Mouse (Mus musculus) kidney, adult 9 months (tissue): Measurements from ENCODE around the gene Fscn1.

Experiments used
- DNase-seq: peaks from one replicate; pipeline ENCODE4 v3.0.0; 2022

Gene Fscn1

DNA sequence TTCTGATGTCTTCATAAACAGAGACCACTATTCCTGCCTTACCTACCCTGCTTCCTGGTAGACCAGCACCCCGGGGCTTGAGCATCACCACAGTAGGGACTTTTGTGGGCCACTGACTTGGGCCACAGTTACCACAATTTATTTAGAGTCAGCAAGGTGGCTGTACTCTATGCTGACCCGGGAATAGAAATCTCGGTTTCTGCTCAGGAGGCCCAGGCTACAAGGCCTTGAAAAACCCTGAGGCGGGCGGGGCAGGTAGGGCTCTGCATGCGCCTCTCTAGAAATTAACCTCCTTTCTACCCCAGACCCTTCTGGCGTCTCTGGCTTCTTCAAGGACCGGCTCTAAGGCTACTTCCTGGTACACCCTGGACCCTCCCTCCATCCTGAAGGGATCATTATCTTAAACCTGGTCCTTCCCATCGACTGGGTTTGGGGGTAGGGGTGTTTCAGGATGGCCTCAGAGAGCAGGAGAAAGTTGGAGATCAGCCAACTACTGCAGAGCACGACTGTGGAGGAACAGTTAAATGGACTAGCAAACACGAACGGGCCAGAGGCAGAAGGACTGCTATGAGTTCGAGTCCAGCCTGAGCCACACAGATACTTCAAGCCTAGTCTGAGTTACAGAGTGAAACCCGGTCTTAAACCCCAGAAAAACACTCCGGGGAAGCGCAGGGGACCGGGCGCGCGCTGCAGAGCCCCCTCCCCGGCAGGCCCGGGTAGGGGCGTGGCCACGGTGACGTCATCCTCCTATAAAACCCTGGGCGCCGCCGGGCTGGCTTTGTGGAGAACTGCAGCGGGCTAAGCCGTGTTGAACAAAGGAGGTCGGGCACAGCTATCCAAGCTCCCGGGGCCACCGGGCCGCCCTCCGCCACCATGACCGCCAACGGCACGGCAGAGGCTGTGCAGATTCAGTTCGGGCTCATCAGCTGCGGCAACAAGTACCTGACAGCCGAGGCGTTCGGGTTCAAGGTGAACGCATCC lies at the start of gene Fscn1:
TSS of gene Fscn1 (plus strand) at position 768 of the 981 bp plus-strand sequence.
- peak; percentile 69 for DNase-seq

DNA sequence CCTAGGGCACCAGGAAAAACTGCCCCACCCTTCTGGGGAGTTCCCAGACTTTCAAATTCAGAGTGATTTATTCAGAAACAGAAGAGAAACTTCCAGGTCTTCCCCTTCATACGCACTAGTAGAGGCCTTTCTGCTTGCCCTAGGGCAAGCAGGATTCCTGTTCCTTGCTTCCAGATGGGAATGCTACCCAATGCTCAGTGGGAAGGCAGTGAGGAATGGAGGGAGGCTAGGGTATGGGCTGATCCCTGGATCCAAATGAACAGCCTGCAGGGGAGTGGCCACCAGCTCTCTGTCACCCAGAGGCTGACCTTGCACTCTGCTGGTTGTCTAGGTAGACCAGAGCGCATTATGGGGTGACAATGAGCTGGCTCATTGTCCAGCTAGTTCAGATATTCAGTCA lies 48.5 kb upstream of the Fscn1 start:
- no peak for DNase-seq

DNA sequence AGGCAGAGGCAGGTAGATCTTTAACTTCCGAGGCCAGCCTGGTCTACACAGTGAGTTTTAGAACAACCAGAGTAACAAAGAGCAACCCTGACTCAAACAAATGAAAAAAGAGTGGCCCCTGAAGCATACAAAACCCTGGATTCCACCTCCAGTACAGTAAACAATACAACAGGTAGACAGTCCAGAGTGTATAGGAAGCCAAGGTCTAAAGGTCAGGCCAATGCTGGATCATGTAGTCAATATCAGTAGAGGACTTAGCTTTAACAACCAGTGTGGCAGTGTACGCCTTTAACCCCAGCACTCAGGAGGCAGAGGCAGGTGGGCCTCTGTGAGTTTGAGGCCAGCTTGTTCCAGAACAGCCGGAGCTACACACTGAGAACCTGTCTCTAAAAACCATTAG lies 47.8 kb upstream of the Fscn1 start:
- DNase-seq: no peak

DNA sequence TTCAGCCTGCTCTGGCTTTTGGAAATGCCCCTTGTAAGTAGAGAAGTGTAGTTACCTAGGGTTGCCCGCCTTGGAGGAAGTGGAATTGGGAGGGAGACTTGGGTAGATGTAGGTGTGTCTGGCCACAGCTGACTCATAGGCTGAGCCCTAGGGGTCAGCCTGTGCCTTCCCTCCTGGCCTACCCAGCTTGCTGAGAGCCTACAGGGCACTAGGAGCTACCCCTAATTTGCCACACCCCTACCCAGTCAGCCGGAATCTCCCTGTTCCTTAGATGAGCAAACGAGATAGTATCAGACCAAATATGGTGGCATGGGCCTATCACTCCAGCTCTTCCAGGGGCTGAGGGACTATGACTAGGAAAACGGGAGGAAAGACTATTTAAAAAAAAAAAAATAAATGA lies 47.4 kb upstream of the Fscn1 start:
- DNase-seq: no peak

DNA sequence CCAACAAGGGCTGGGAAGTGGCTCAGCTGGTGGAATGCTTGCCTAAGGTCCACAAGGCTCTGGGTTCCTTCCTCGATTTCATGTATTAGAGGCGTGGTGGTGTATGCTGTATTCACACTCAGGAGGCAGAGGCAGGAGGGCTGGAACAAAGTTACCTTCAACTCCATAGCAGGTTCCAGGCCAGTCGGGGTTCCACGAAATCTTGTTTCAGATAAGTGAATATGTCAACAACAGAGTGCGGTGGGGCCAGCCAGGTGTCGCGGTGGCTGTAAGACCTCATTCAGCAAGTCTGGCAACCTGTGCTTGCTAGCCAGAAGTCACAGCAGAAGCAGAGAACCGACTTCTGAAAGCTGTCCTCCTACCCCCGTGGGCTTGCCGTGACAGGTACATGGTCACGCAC lies 44.9 kb upstream of the Fscn1 start:
- no peak for DNase-seq

DNA sequence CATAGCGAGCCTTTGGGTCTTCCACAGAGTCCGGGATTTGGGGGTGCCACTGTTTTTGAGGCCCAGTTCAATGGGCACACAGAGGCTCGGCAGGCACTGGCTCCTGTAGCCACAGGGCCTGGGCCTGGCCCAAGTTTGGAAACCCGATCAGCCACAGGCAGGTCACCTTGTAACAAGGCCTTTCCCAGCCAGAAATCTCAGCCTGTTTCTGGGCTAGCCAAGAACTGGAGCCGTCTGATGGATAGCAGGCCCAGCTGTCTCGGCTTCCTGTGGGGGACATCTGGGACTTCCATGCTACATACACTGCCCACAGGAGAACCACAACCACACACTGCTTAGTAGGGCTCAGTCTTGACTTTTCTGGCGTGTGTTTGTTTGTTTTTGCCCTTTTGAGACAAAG lies 43.5 kb upstream of the Fscn1 start:
- DNase-seq: no peak

DNA sequence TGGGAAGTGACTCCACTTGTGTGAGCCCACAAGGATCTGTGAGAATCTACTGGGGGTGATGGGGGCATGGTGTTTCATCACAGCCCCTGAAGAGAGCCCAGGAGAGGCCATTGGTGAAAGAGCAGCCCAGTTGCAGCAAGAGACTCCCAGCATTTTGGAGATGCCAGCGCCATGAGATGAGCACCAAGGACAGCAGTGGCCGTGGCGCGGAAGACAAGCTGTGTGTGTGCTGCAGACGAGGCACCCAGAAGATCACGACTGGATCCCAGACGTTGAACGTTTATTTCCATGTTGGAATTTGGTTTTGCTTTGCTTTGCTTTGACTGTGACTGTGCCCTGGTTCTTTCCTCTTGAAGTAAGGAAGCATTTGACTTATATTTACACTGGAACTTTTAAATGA lies 42.7 kb upstream of the Fscn1 start:
- DNase-seq: no peak

DNA sequence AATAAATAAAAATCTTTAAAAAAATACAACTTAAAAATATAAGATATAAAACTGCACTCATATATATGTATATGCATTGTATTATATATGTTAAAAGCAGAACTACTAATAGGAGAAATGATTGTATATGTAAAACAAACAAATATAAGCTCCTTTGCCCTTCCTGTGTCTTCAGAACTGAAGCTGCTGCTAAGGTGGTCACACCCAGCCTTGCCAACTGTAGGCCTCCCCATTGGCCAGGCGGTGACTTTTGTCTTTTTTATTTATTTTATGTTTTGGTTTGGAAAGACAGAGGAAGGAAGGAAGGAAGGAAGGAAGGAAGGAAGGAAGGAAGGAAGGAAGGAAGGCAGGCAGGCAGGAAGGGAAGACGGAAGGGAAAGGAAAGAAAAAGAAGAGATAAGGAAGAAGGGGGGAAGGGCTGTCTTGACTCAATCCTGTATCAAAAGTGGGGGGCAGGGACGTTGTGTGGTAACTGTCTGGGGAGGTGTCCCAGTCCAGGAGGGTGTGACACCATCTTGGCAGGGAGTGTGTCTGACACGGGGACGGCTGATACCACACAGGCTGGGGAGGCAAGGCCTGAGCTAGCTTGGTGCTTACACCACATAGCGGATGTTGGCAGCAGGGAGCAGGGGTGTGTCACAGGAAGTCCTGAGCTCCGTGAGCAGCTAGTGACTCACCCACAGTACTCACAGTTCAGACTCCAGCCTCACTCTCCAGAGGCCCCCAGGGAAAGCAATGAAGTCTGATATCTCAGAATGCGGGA lies 39.7 kb upstream of the Fscn1 start:
- DNase-seq: peak; percentile 80

DNA sequence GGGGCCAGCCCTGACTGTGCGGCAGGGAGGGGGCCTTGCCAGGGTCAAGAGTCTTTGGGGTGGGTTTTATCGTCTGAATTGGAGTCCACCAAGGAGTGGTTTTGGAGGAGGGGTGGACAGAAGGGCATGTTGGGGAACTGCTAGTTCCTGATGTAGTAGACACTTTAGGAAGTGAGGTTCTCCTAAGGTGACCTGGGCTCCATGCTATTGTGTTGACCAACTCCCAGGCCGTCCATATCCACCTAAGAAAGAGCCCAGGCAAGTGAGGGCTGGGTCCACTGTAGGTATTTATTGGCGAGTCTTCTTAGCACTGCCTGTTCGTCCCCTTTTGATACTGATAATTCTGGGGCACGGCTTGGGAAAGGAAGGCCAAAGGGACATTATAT lies 39.1 kb upstream of the Fscn1 start:
- no peak for DNase-seq

DNA sequence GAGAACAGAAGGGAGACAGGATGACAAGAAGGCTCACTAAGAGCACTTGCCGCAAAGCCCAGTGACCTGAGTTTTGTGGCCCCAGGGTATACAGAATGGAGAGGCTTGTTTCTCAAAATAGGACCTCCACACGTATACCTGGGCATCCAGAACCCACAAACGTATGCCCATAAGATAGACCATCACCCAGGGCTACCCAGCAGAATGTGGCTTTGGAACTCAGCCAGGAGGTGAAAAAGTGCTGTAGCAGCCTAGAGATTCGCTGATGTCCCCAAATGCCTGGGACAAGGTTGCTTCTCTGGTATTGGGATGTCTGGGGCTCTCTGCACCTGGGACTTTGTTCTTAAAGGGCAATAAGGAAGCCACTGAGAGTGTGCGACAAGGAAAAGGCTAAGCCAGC lies 37.9 kb upstream of the Fscn1 start:
- DNase-seq: no peak

DNA sequence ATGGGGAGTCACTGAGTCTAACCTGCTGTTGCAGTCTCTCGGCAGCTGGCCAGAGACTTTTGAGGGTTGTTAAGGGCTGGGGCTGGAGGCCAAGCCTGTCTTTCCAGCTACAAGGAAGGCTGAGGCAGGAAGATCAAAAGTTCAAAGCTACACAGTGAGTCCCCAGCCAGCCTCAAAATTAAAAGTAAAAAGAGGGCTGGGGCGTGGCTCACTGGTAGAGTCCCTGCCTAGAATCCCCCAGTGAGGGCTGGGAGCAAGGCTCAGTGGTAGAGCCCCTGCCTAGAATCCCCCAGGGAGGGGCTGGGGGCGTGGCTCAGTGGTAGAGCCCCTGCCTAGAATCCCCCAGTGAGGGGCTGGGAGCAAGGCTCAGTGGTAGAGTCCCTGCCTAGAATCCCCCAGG lies 36.4 kb upstream of the Fscn1 start:
- DNase-seq: no peak

DNA sequence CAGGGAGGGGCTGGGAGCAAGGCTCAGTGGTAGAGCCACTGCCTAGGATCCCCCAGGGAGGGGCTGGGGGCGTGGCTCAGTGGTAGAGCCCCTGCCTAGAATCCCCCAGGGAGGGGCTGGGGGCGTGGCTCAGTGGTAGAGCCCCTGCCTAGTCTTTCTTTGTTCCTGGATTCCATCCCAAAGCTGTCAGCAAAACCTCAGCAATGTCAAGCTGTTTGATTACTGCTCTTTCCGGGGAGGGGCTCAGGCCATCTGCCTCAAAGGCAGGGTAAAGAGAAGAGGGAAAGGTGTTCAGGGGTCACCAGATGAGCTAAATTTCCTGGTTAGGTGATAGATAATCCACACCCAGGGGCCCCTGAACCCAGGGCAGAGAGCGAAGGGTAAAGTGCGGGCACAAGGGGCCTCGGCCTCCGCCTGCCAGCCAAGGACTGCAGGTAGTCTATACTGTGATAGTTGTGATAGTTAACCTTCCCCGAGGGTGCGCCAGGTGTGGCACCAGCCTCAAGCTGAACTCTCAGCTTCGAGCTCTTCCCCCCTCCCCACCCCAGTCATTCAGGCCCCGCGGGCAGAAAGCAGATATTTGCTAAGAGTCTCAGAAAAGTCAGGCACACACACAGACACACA lies 35.7 kb upstream of the Fscn1 start:
- peak; percentile 65 for DNase-seq

DNA sequence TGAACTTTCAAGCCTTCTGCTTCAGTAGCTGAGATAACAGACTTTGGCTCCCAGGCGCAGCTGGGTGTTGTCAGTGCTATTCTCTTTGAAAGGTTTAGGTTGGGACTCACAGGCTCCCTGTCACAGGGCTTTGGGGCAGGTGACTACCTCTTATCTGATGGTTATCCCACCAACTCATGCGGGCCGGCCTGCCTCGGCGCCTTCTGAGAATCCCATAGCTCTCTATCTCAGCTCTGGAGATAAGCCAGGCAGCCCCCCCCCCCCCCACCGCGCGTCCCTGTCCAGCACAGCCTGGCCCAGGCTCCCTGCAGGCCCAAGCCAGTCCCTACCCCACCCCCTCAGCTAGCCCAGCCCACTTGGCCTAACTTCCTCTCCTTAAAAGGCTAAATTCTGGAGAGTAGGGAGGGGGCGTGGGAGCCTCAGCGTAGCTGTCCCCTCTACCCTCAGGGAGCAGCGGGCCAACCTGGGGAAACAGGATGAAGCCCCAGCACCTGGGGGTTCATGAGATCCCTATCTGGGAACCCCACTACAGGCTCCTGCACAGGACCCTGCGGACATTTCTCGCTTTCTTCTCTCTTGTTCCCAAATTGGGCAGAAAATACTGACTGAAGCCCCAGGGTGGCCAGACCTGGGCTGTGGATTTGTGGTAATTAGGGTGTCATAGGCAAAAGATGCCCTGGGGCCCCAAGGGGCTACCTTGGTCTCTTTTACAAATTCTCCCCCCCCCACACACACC lies 33.8 kb upstream of the Fscn1 start:
- no peak for DNase-seq

DNA sequence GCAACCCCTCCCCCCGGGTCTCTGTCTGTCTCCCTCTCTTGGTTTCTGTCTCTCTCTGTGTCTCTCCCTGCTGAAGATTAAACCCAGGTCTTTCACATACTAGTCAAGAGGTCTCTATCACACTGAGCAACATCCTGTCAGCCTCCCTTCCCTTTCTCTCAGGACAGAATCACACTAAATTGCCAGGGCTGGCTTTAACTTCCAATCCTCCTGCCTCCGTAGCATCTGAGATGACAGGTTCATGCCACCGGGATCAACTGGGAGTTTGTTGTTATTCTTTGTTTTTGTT lies 33.3 kb upstream of the Fscn1 start:
- DNase-seq: no peak

DNA sequence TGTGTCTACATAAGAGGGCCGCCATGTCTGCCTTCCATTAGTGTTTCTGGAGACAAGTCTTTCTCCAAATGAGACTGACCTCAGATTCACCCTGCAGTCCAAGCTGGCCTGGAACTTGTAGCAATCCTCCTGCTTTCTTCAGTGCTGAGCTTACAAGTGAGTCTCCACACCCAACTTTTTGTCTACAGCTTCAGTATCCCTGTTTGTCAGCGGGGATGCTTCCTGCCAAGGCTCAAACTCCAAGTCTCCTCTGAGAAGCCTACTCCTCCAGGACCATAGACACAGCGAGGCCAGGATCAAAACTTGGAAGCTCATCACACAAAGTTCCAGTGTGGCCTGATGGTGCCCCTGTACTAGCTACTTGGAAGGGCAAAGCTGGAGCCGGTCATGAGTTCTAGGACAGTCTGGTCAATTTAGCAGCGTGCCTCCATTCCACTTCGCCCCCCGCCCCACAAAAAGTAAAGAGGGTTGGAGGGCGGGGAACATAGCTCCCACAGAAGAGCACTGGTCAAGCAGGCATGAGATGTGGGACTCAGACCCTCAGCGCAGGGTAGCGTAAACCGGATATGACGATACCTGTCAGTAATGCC lies 32.7 kb upstream of the Fscn1 start:
- no peak for DNase-seq

DNA sequence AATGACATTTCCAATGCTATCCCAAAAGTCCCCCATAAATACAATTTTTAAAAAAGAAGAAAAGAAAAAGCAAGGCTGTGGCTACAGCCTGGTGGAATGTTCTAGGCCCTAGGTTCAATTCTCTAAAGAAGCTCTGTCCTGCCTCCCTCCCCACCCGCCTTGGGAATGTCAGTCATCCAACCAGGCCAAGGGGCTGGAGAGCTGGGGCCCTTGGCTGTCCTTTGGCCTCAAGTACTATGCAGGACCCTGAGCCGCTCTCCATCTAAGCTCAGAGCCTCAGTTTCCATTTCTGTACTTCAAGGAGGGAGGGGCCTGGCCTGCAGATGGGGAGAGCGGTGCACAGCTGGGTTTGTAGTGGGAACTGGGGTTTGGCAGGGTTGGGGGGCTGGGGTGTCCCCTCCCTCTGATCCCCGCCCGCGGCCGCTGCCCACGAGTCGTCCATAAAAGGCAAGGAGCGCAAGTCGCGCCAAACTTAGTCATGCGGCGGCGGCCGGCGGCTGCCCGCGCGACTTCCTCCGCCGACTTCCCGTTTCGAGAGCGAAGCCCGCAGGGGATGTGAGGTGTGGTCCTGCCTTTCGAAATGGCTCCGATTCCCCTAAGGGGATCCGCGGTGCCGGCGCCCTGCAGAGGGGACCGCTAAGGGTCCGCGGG lies 31.3 kb upstream of the Fscn1 start:
- peak; percentile 78 for DNase-seq

DNA sequence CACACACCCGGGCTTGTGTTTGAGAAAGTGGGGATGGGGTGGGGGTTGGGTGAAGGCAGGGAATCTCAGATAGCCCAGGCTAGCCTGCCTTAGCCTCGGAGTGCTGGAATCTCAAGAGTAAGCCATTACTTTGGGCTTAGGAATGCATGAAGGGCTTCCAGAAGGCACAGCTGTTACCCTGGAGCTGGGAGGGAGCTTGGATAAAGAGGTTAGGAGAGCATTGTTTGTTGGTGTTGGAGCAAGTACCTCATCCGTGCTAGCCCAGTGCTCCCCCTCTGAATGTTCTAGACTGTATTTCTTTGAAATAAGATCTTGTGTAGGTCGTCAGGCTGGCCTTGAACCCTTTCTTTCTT lies 30.8 kb upstream of the Fscn1 start:
- DNase-seq: peak; percentile 43

DNA sequence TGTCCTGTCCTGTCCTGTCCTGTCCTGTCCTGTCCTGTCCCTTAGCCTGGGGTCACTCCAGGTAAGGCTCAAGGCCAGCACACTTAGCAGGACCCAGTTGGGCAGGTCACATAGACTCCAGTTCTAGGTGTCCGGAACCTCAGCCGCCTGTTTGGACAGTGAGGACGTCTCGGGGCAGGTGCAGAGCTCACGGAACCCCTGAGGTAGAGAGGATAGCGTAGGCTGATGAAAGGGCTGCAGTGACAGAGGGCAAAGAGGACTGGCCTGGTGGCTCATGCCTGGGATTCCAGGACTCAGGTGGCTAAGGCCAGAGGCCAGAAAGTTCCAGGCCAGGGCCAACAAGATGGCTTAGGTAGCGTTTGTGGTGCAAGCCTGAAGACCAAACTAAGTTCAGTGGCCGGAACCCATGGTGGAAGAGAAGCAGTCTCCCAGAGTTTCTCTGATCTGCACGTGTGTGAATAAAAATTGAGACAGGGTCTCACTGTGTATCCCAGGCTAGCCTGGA lies 28.9 kb upstream of the Fscn1 start:
- no peak for DNase-seq

DNA sequence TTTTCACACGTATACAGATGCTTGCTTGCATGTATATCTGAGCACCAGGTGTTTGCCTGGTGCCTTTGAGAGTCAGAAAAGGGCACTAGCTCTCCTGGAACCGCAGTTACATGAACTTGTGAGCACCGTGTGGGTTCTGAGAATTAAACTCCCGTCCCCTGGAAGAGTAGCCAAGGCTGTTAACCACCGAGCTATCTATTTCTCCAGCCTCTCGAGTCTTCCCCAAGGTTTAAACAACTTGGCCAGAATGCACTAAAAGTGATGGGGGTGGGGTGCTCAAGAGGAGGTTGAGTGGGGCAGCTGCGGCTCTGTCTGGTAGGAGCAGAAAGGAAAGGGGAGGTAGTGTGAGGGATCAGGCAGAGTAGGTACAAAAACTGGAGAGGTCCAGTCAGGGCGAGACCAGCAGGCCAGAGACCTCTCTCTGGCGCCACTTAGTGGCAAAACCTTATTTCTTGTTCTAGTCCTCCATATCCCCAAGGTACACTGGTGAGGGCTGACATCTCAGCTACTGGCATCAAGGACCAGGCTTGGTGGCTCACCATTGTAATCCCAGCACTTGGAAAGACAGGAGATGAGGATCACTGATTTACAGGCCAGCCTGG lies 28.0 kb upstream of the Fscn1 start:
- peak; percentile 95 for DNase-seq

DNA sequence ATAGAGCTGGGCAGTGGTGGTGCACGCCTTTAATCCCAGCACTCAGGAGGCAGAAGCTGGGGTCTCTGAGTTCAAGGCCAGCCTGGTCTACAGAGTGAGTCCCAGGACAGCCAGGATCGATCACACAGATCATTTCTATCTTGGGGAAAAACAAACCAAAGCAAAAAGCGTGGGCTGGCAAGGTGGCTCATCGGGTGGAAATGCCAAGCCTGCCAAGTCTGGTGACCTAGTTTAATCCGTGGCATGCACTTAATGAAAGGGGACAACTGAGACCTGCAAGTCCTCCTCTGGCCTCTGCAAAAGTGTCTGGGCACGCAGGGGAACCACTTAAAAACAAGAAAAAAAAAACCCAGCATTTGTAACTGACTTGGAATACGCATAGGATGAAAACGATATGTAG lies 27.4 kb upstream of the Fscn1 start:
- no peak for DNase-seq

DNA sequence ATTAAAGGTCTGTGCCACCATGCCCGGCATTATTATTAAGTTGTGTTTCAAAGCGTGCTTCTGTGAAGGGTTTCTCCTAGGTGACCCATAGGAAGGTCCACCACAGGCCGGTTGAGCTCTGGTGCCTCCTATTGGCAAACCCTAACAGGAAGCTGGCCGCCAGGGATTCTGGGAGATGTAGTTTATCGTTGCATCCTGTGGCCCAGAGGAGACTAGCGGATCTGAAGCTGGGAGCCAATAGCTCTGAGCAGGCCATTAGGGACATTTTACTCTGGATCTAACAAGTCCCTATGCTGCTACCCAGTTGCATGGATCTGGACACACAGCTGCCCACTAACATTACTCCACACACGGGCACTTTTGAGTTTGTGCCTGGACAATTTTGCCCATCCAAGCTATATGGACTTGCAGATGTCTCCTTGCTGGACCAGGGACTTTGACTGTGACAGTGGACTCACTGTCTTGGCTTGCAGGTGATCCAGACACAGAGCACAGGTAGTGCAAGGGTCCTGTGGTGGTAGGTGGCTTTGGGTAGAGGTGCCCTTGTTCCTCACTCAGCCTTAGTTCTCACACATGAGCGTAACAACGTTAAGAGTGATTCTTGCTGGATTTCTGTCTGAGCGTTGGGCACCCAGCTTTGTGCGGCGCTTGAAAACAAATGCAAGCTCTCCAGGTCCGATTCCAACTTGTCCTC lies 24.4 kb upstream of the Fscn1 start:
- peak; percentile 94 for DNase-seq
